Mouse (Mus musculus) thymus, adult 2 months (tissue): ENCODE results near the gene Psmd4.

ENCODE experiments used
- CTCF ChIP-seq: fragments of 200-500 bp; IDR thresholded peaks from 2 replicates; pipeline ENCODE4 v1.5.1; 2012; ENCODE audit warnings: mild to moderate bottlenecking, control low read depth, low read length, moderate library complexity, borderline replicate concordance; ENCODE audit not compliant: control insufficient read depth, poor library complexity, insufficient read depth; ENCODE audit errors: extremely low read depth
- POLR2A ChIP-seq: fragments of 200-500 bp; IDR thresholded peaks from 2 replicates; pipeline ENCODE4 v1.6.1; 2012; ENCODE audit warnings: mild to moderate bottlenecking, low read length, control low read depth, moderate library complexity; ENCODE audit not compliant: control insufficient read depth, poor library complexity, insufficient read depth; ENCODE audit errors: extremely low read depth

DNA sequence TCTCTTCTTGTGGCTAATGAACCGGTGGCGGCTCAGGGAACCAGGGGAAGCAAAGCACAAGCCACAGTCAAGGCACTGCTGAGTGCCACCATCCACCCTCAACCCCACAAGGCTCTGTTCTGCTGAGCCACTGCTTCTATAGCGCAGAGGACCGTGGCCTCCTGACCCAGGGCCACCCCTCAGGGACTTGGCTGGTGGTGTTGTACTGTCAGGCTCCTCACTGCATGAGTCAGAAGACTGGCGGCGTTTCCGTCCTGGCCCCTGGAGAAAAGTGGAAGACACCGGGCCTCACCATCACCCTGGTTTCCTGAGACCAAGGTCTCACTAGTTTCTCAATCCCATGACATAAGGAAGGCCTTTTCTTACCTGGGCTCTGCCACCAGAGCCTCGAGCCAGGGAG lies 34.7 kb downstream of the Psmd4 start:
- no peak for TF ChIP-seq POLR2A
- no peak for TF ChIP-seq CTCF
